Comparison of ENCODE assay signal across 16 mouse cellular contexts in genomic region chr4:139878443-139878842, GRCm38 (mm10). TPM values are rescaled to one million over a fixed set of nuclear protein-coding genes. Genes with fewer than 3 reads are reported as not detected.
A peak's percentile ranks its signal among the peaks of the same experiment; 100 is the strongest.
DNase-seq lines count a peak whose midpoint lies in the region; ATAC-seq and TF ChIP-seq lines count a peak whose summit lies in the region.
"Had no signal": no experiment of that assay in that cellular context is flagged by ENCODE, and none has a peak within 500 bp of the region (broad histone marks: within the 10 kb centered on the region; RNA-seq: fewer than 3 reads in every experiment).

No protein-coding gene starts in this region.

- H3K4me3 ChIP-seq in intestine, postnatal 0 days (ENCODE audit: low read depth, low read length) = no peak overlapping the region
- H3K4me3 ChIP-seq in intestine, embryonic 15.5 days (replicated peaks) = no peak overlapping the region
- no peak overlapping the region for H3K4me3 ChIP-seq in lung, postnatal 0 days (ENCODE audit: low read depth, low read length)
- H3K4me3 ChIP-seq: embryonic facial prominence, embryonic 12.5 days; kidney, embryonic 15.5 days; myocyte had no signal

- no peak overlapping the region for H3K9ac ChIP-seq in intestine, postnatal 0 days (ENCODE audit: low read depth, low read length)
- no peak overlapping the region for H3K9ac ChIP-seq in intestine, embryonic 15.5 days
- H3K9ac ChIP-seq in lung, postnatal 0 days (replicated peaks; ENCODE audit: low read depth) = no peak overlapping the region
- H3K9ac ChIP-seq: embryonic facial prominence, embryonic 12.5 days; kidney, embryonic 15.5 days; liver, embryonic 14.5 days had no signal

- peak; percentile 66 to 71 for DNase-seq in cerebellum, postnatal 10 days
- no peak for DNase-seq in lung, postnatal 0 days (ENCODE audit: low spot score)
- DNase-seq in lung, postnatal 36 days = no peak
- peak; percentile 31 for DNase-seq in embryo, embryonic 11 days
- no peak for DNase-seq in heart, postnatal 14 days
- DNase-seq: B cell, adult 2 months had no signal

- WGBS in intestine, postnatal 0 days = 65% methylated on average over 4 of the region's 4 CpGs
- 68% methylated on average over 4 of the region's 4 CpGs for WGBS in intestine, embryonic 15.5 days
- WGBS in lung, postnatal 0 days = 62% methylated on average over 4 of the region's 4 CpGs

- H3K27ac ChIP-seq in intestine, postnatal 0 days (ENCODE audit: low read depth, low read length) = no peak overlapping the region
- H3K27ac ChIP-seq in intestine, embryonic 15.5 days = no peak overlapping the region
- H3K27ac ChIP-seq in lung, postnatal 0 days (ENCODE audit: low read length) = no peak overlapping the region
- H3K27ac ChIP-seq: embryonic facial prominence, embryonic 12.5 days; kidney, embryonic 15.5 days; liver, embryonic 14.5 days had no signal

- H3K4me2 ChIP-seq in intestine, postnatal 0 days (replicated peaks; ENCODE audit: low read depth) = no peak overlapping the region
- no peak overlapping the region for H3K4me2 ChIP-seq in intestine, embryonic 15.5 days (replicated peaks)
- no peak overlapping the region for H3K4me2 ChIP-seq in lung, postnatal 0 days (replicated peaks; ENCODE audit: low read depth, low read length)
- H3K4me2 ChIP-seq: embryonic facial prominence, embryonic 12.5 days; kidney, embryonic 15.5 days had no signal

- no peaks in the 10 kb centered on the region for H3K9me3 ChIP-seq in intestine, postnatal 0 days (ENCODE audit: control insufficient read depth)
- H3K9me3 ChIP-seq in intestine, embryonic 15.5 days = no peaks in the 10 kb centered on the region
- no peaks in the 10 kb centered on the region for H3K9me3 ChIP-seq in lung, postnatal 0 days (ENCODE audit: low read length)
- H3K9me3 ChIP-seq: embryonic facial prominence, embryonic 12.5 days; kidney, embryonic 15.5 days had no signal

- no peaks in the 10 kb centered on the region for H3K27me3 ChIP-seq in intestine, postnatal 0 days (replicated peaks; ENCODE audit: control insufficient read depth, insufficient read depth, low read length)
- no peaks in the 10 kb centered on the region for H3K27me3 ChIP-seq in intestine, embryonic 15.5 days (replicated peaks)
- H3K27me3 ChIP-seq in lung, postnatal 0 days (replicated peaks; ENCODE audit: insufficient read depth, low read length) = no peaks in the 10 kb centered on the region

- intact Hi-C loops in heart, postnatal 14 days (cut with DNase I) = loop anchor here (5.0 to 10.0 kb wide), 2 partner anchors 154 to 796 kb away; no protein-coding TSS in a partner anchor

- H3K4me1 ChIP-seq in intestine, postnatal 0 days (replicated peaks; ENCODE audit: control insufficient read depth, insufficient read depth, low read length) = no peaks in the 10 kb centered on the region
- no peaks in the 10 kb centered on the region for H3K4me1 ChIP-seq in intestine, embryonic 15.5 days (replicated peaks)
- H3K4me1 ChIP-seq in lung, postnatal 0 days (ENCODE audit: insufficient read depth, low read depth, low read length) = no peaks in the 10 kb centered on the region
- H3K4me1 ChIP-seq: embryonic facial prominence, embryonic 12.5 days; kidney, embryonic 15.5 days had no signal

- peak; percentile 45 for TF ChIP-seq CTCF in intestine, postnatal 0 days (IDR thresholded peaks at IDR 0.05; ENCODE audit: low read depth)
- TF ChIP-seq CTCF in lung, postnatal 0 days (IDR thresholded peaks at IDR 0.05) = peak; percentile 18; the same call in 1 of the 2 replicates

- TF ChIP-seq EP300 in lung, postnatal 0 days (IDR thresholded peaks at IDR 0.05) = no peak

- H3K36me3 ChIP-seq in intestine, postnatal 0 days (ENCODE audit: control insufficient read depth, insufficient read depth) = no peaks in the 10 kb centered on the region
- no peaks in the 10 kb centered on the region for H3K36me3 ChIP-seq in intestine, embryonic 15.5 days
- H3K36me3 ChIP-seq in lung, postnatal 0 days (ENCODE audit: insufficient read depth, low read length) = no peaks in the 10 kb centered on the region
- H3K36me3 ChIP-seq: embryonic facial prominence, embryonic 12.5 days; kidney, embryonic 15.5 days had no signal

- no peak for ATAC-seq in cerebellum, adult (ENCODE audit: insufficient number of reproducible peaks, low FRiP score, low TSS enrichment)
- no peak for ATAC-seq in intestine, postnatal 0 days
- ATAC-seq in intestine, embryonic 15.5 days = no peak
- no peak for ATAC-seq in lung, postnatal 0 days

RNA-seq across cellular contexts. Expression of gene Pax7, which starts 45.1 kb away (rescaled TPM):
- polyA plus RNA-seq in intestine, postnatal 0 days (2015; fragmentation: Nextera tagmentation; extraction: Ambion mirVana) = not detected in 2 replicates
- not detected in 2 replicates for polyA plus RNA-seq in intestine, embryonic 15.5 days (2015; fragmentation: Nextera tagmentation; extraction: Ambion mirVana)
- polyA plus RNA-seq in lung, postnatal 0 days (2015; fragmentation: Nextera tagmentation; extraction: Ambion mirVana) = not detected in 2 replicates
- not detected for total RNA-seq in heart, postnatal 14 days (2021)
- total RNA-seq: megakaryocyte progenitor cell, adult 5-6 weeks; MEL had no signal
- polyA plus RNA-seq: heart, postnatal 0 days; liver, embryonic 14.5 days had no signal

Comparison
In these comparisons a context has a peak if more than half of its experiments do, and no peak if none do; other contexts are left out.
1. DNase-seq: peak in cerebellum, postnatal 10 days (2 of 2) and embryo, embryonic 11 days (single experiment); none in lung, postnatal 0 days (single experiment), lung, postnatal 36 days (single experiment) and heart, postnatal 14 days (0 of 2).